Mouse (Mus musculus): ENCODE data around the gene Kxd1.
A peak's percentile ranks its signal among the peaks of the same experiment; 100 is the strongest.

The Kxd1 gene

DNA sequence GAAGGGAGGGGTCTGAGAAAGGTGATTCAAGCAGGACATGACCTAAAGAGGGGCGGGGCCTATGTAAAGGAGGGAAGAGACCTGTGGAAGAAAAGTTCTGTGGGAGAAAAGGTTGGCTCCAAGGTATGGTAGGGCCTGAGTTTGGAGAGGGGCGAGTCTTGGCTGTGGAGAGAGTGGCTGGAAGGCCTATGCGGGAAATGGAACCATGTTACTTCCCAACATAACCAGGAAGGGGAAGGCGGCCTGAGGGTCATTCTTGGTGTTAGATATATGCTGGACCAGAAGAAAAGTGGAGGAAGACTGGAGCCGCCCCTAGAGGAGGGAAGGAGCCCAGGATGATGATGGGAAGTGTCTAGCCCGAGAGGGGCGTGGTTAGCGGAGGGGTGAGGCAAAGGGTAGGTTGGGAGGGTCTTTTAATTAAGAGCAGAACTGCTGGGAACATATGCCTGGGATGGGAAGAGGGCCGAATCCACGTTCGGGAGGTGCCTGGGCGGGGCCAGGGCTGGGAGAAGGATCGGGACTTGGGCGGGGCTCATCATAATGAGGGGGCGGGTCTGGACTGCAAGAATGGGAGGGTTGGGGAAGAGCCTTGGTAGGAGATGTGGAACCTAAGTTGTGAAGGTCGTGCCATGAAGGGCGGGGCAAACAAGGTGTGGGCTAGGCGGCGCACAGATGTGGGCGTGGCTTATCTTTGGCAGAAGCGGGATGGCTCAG, 50.3 kb downstream of the Kxd1 start:
- peaks cover 37% of the 10 kb centered on the region for H3K4me1 ChIP-seq (replicated peaks; ENCODE audit: low read depth, low read length)
- no peaks in the 10 kb centered on the region for H3K9me3 ChIP-seq (ENCODE audit: low read length)
- peaks cover 25% of the 10 kb centered on the region for H3K27me3 ChIP-seq (ENCODE audit: insufficient read depth, low read length)
- H3K36me3 ChIP-seq (ENCODE audit: insufficient read depth, low read length) = peaks cover 7% of the 10 kb centered on the region
- no peak for TF ChIP-seq NANOG (IDR thresholded peaks at IDR 0.05; ENCODE audit: borderline replicate concordance, low read length)
- TF ChIP-seq POU5F1 (IDR thresholded peaks at IDR 0.05; ENCODE audit: borderline replicate concordance, low read length) = no peak
- TF ChIP-seq CTCF (conservative IDR thresholded peaks at IDR 0.05; ENCODE audit: low read length) = no peak
- H3K4me3 ChIP-seq (replicated peaks; ENCODE audit: low read length) = peak overlapping the region; percentile 96

DNA sequence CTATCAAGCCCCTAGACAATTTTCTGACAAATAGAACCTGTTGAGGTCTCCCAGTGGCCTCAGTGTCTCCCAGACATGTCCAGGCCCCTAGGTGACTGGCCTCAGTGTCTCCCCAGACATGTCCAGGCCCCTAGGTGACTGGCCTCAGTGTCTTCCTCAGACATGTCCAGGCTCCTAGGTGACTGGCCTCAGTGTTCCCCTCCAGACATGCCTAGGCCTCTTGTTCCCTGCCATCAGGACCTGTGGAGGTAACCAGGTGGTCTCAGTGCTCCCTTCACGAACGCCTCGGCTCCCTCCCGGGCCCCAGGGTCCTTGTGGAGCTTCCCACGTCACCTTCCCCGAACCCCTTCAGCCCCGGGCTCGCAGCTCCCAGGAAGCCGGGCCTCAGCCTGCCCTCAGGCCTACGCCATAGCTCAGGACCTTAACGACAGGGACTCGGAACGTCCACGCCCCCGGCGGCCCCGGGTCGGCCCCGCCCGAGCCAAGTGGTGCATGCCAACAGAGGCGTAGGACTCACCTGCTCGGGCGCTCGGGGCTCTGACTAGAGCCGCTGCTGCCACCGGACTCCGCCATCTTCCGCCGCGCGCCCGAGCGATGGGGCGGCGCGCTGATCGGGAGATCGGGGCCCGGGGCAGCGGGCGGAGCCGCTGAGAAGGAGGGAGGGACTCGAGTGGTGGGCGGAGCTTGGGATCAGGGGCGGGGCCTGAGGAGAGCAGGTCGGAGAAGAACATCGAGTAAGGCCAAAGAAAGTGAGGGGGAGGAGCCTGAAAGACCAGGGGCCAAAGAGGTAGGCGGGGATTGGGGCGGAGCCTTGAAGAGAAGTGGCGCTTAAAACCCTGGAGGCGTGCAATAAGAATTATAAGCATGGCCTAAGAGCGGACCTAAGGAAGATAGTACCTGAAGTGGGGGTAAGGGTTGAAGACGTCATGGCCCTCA, 51.2 kb downstream of the Kxd1 start, which contains the start of gene Klhl26:
Klhl26 (minus strand) TSS at position 636 of the 936 bp plus-strand sequence.
- TF ChIP-seq NANOG (IDR thresholded peaks at IDR 0.05; ENCODE audit: borderline replicate concordance, low read length) (no peak), CTCF (conservative IDR thresholded peaks at IDR 0.05; ENCODE audit: low read length) (no peak), POU5F1 (IDR thresholded peaks at IDR 0.05; ENCODE audit: borderline replicate concordance, low read length) (no peak)
- Histone ChIP-seq H3K36me3 (ENCODE audit: insufficient read depth, low read length) (peaks cover 7% of the 10 kb centered on the region), H3K27me3 (ENCODE audit: insufficient read depth, low read length) (peaks cover 16% of the 10 kb centered on the region), H3K4me1 (replicated peaks; ENCODE audit: low read depth, low read length) (peaks cover 38% of the 10 kb centered on the region), H3K9me3 (ENCODE audit: low read length) (no peaks in the 10 kb centered on the region), H3K4me3 (replicated peaks; ENCODE audit: low read length) (peak within 1 kb of the TSS; percentile 96)

DNA sequence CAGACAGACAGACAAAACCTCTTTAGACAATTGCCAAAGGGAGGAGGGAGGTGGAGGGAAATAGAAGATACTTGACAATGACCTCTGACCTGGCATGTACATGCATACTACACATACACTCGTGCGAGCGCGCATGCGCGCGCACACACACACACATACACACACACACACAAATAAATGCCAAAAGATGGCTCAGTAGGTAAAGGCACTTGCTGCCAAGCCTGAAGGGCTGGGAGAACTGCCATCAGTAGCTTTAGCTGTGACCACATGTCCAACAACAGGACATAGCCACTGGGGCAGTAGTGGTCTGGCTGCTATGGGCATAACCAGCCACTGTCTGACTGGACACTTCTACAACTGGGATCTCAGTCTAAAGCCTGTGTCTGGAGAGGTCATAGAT, 55.9 kb downstream of the Kxd1 start:
- Histone ChIP-seq H3K4me1 (replicated peaks; ENCODE audit: low read depth, low read length) (peaks cover 46% of the 10 kb centered on the region), H3K27me3 (ENCODE audit: insufficient read depth, low read length) (no peaks in the 10 kb centered on the region), H3K9me3 (ENCODE audit: low read length) (no peaks in the 10 kb centered on the region), H3K36me3 (ENCODE audit: insufficient read depth, low read length) (peaks cover 37% of the 10 kb centered on the region), H3K4me3 (replicated peaks; ENCODE audit: low read length) (no peak overlapping the region)
- TF ChIP-seq POU5F1 (IDR thresholded peaks at IDR 0.05; ENCODE audit: borderline replicate concordance, low read length) (no peak), CTCF (conservative IDR thresholded peaks at IDR 0.05; ENCODE audit: low read length) (no peak), NANOG (IDR thresholded peaks at IDR 0.05; ENCODE audit: borderline replicate concordance, low read length) (no peak)

DNA sequence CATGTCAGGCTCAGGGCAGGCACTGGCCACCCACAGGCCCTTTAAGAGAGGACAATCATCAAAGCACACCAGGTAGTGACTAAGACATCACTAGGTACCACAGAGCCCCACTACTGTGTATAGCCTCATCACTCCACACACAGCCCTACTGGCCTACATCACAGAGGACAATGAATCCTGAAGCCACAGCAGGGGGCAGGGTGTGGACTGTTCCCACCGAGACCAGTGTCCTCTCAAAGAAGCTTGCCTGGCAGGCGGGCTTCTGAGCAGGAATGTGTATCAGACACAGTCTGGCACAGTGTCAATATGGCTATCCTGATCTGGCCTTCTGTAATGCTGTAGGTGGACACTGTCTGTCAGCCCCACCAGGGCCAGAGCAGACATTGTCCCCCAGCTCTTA, 57.8 kb downstream of the Kxd1 start:
- TF ChIP-seq NANOG (IDR thresholded peaks at IDR 0.05; ENCODE audit: borderline replicate concordance, low read length) (no peak), POU5F1 (IDR thresholded peaks at IDR 0.05; ENCODE audit: borderline replicate concordance, low read length) (no peak), CTCF (conservative IDR thresholded peaks at IDR 0.05; ENCODE audit: low read length) (no peak)
- Histone ChIP-seq H3K4me1 (replicated peaks; ENCODE audit: low read depth, low read length) (peaks cover 44% of the 10 kb centered on the region), H3K27me3 (ENCODE audit: insufficient read depth, low read length) (no peaks in the 10 kb centered on the region), H3K9me3 (ENCODE audit: low read length) (no peaks in the 10 kb centered on the region), H3K36me3 (ENCODE audit: insufficient read depth, low read length) (peaks cover 46% of the 10 kb centered on the region), H3K4me3 (replicated peaks; ENCODE audit: low read length) (no peak overlapping the region)

DNA sequence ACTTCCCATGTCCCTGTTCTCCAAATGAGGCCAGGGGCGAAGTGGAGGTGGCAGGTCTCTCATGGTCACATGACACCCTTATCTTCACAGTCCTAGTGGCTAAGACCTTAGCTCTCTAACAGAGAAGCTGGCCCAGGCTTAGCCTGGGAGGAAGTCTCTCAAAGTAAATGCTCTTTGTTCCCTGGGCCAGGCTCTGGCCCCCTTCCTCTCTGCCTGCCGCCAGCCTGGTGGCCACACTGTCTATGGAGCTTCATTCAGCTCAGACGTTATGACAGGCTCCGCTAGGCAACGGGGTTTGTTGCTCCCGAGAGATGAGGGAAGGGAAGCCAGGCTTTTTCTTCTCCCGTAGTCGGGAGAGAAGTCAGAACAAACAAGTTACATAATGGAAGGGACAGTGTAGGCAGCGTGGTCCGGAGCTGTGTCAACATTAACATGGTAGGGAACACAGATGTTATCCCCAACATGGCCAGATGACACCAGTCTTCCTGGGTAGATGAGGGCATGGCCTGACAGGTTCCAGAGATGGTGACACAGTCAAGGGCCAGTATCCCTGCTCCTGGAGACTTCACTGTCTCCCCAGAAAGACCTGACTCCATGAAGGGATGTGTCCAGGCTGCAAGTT, 58.4 kb downstream of the Kxd1 start:
- Histone ChIP-seq H3K36me3 (ENCODE audit: insufficient read depth, low read length) (peaks cover 50% of the 10 kb centered on the region), H3K9me3 (ENCODE audit: low read length) (no peaks in the 10 kb centered on the region), H3K4me1 (replicated peaks; ENCODE audit: low read depth, low read length) (peaks cover 44% of the 10 kb centered on the region), H3K4me3 (replicated peaks; ENCODE audit: low read length) (no peak overlapping the region), H3K27me3 (ENCODE audit: insufficient read depth, low read length) (no peaks in the 10 kb centered on the region)
- TF ChIP-seq CTCF (conservative IDR thresholded peaks at IDR 0.05; ENCODE audit: low read length) (no peak), NANOG (IDR thresholded peaks at IDR 0.05; ENCODE audit: borderline replicate concordance, low read length) (no peak), POU5F1 (IDR thresholded peaks at IDR 0.05; ENCODE audit: borderline replicate concordance, low read length) (no peak)

DNA sequence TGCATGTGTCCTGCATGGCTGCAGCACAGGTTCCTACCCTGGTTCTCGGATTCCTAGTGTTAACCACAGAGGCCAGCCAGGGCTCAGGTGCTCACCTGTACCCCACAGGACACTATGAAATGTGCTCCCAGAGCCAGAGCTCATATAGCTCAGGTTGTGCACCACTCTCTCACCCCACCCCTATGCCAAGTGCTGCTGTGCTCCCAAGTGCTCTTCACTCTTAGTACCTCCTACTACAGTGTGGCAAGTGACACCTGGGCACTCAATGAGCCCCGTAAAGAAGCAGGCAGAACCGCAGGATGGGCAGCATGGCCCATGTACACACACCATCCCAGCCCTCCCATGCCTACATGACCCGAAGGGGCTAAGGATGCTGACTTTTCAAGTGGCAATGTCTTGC, 59.0 kb downstream of the Kxd1 start:
- H3K36me3 ChIP-seq (ENCODE audit: insufficient read depth, low read length) = peaks cover 50% of the 10 kb centered on the region
- H3K9me3 ChIP-seq (ENCODE audit: low read length) = no peaks in the 10 kb centered on the region
- no peak for TF ChIP-seq NANOG (IDR thresholded peaks at IDR 0.05; ENCODE audit: borderline replicate concordance, low read length)
- TF ChIP-seq POU5F1 (IDR thresholded peaks at IDR 0.05; ENCODE audit: borderline replicate concordance, low read length) = no peak
- TF ChIP-seq CTCF (conservative IDR thresholded peaks at IDR 0.05; ENCODE audit: low read length) = no peak
- H3K4me1 ChIP-seq (replicated peaks; ENCODE audit: low read depth, low read length) = peaks cover 44% of the 10 kb centered on the region
- H3K4me3 ChIP-seq (replicated peaks; ENCODE audit: low read length) = no peak overlapping the region
- H3K27me3 ChIP-seq (ENCODE audit: insufficient read depth, low read length) = no peaks in the 10 kb centered on the region

DNA sequence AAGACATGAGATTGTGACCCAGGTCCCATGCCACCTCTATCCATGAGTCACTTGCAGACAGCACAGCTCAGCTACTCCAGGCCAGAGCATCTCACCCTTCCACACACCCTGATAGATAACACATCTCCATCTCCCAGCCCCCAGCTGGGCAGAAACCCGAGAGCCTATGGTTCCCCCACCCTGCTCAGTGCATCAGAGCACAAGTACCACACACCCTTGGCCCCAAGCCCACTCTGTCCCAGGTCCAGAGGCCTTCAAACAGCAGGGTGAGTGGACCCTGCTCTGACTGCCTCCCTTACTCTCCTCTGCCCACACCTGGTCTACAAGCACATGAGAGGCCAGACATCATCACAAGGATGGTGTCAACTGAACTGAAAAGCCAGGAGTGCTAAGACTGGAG, 59.8 kb downstream of the Kxd1 start:
- Histone ChIP-seq H3K4me3 (replicated peaks; ENCODE audit: low read length) (no peak overlapping the region), H3K36me3 (ENCODE audit: insufficient read depth, low read length) (peaks cover 50% of the 10 kb centered on the region), H3K9me3 (ENCODE audit: low read length) (no peaks in the 10 kb centered on the region), H3K4me1 (replicated peaks; ENCODE audit: low read depth, low read length) (peaks cover 44% of the 10 kb centered on the region), H3K27me3 (ENCODE audit: insufficient read depth, low read length) (no peaks in the 10 kb centered on the region)
- no peak for TF ChIP-seq CTCF (conservative IDR thresholded peaks at IDR 0.05; ENCODE audit: low read length)
- no peak for TF ChIP-seq POU5F1 (IDR thresholded peaks at IDR 0.05; ENCODE audit: borderline replicate concordance, low read length)
- TF ChIP-seq NANOG (IDR thresholded peaks at IDR 0.05; ENCODE audit: borderline replicate concordance, low read length) = no peak

DNA sequence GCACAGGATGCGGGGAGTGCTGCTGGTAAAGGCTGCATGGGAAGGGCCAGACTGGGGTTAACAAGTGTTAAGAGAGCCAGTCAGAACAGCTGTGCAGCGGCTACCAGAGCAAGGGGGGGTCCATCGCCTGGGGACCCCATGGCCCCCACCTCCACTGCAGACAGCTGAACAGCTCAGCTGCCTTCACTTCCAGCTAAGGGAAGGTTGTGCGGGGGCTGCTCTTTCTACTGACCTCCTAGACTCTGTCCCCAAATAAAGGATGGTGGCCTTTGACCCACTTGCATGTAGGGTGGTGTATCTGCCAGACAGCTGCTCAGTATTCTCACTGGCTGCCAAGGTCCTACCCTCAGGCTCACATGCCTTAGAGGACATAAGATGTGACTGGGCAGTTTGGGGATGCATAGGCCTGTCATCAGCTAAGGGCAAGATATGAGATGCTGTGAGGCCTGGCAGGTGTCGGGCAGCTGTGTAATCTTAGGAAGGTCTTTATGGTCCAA, 60.5 kb downstream of the Kxd1 start:
- no peak for TF ChIP-seq CTCF (conservative IDR thresholded peaks at IDR 0.05; ENCODE audit: low read length)
- no peak for TF ChIP-seq POU5F1 (IDR thresholded peaks at IDR 0.05; ENCODE audit: borderline replicate concordance, low read length)
- no peak for TF ChIP-seq NANOG (IDR thresholded peaks at IDR 0.05; ENCODE audit: borderline replicate concordance, low read length)
- no peaks in the 10 kb centered on the region for H3K9me3 ChIP-seq (ENCODE audit: low read length)
- H3K36me3 ChIP-seq (ENCODE audit: insufficient read depth, low read length) = peaks cover 50% of the 10 kb centered on the region

More for the DNA sequence above, 60.5 kb downstream of the Kxd1 start:
- peaks cover 39% of the 10 kb centered on the region for H3K4me1 ChIP-seq (replicated peaks; ENCODE audit: low read depth, low read length)
- peak overlapping the region; percentile 35; the same call in 1 of the 2 replicates for H3K4me3 ChIP-seq (replicated peaks; ENCODE audit: low read length)
- no peaks in the 10 kb centered on the region for H3K27me3 ChIP-seq (ENCODE audit: insufficient read depth, low read length)
